Mouse (Mus musculus) heart, postnatal 4 days (tissue): ENCODE measurements at regions not wholly inside any gene's neighbourhood (a gene's known extent, or its start where the extent isn't known, plus 50 kb on each side); places are given as distances from the start of the nearest gene placed in this dataset.

Source experiments
- DNase-seq: peaks from one replicate; pipeline ENCODE4 v3.0.0; 2021

- no peak for DNase-seq
Observed at GRCm38 (mm10) chr5:47522161-47522942, 460.6 kb upstream of the Slit2 start.

GRCm38 (mm10) chr5:47528671-47529070 lies 454.3 kb upstream of the Slit2 start:
- DNase-seq = no peak

- no peak for DNase-seq
Observed at GRCm38 (mm10) chr5:47537532-47537931, 445.4 kb upstream of the Slit2 start.

GRCm38 (mm10) chr5:47542248-47542647 lies 440.7 kb upstream of the Slit2 start:
- no peak for DNase-seq

- no peak for DNase-seq
Observed at GRCm38 (mm10) chr5:47556717-47557116, 426.2 kb upstream of the Slit2 start.

- DNase-seq = no peak
Observed at GRCm38 (mm10) chr5:47557152-47557800, 425.7 kb upstream of the Slit2 start.
